Mouse (Mus musculus) left cerebral cortex, postnatal 10 days (tissue): ENCODE data around the gene Macrod1. TPM values are rescaled to one million over a fixed set of nuclear protein-coding genes. Genes with fewer than 3 reads are reported as not detected.
"Not testable (repeated sequence)": the region's sequence is repeated elsewhere in the genome, so short reads cannot be mapped to it uniquely, and the experiment has no call there.

Source experiments
- DNase-seq, 2 experiments: peaks; one replicate each; pipeline ENCODE4 v3.0.0; 2021 to 2022; ENCODE audit warnings: low spot score in 2 of 2, mixed read lengths in 1 of 2; ENCODE audit errors: extremely low spot score in 1 of 2
- intact Hi-C: fragments of 180-260 bp; cut with DNase I; formaldehyde crosslinking; loops from one replicate; pipeline ENCODE4 v1.15.1; 2025
- total RNA-seq, 2 experiments: library from RNA; stranded (reverse); gene quantifications; 2 replicates each; pipeline ENCODE4 v1.2.3; 2021

Macrod1 gene
- total RNA-seq, 2 experiments from 2014 or later = 8.0 to 8.9 TPM

- DNase-seq, intact Hi-C loops: not testable (repeated sequence)
Measured at GRCm38 (mm10) chr19:7053382-7053781, 3.2 kb upstream of the Macrod1 start.

GRCm38 (mm10) chr19:7054772-7055171, 1.8 kb upstream of the Macrod1 start:
- peak in 1 of 2 experiments; percentile 59 for DNase-seq
- intact Hi-C loops = no loop called here

- intact Hi-C loops = no loop called here
- no peak for DNase-seq
Measured at GRCm38 (mm10) chr19:7055173-7055572, 1.4 kb upstream of the Macrod1 start.

GRCm38 (mm10) chr19:7057126-7057721, 614 bp downstream of the Macrod1 start:
- intact Hi-C loops = no loop called here
- peak in 1 of 2 experiments; percentile 77 for DNase-seq

- peak in 1 of 2 experiments; percentile 88 for DNase-seq
- intact Hi-C loops = no loop called here
Measured at GRCm38 (mm10) chr19:7057722-7058207, 1.2 kb downstream of the Macrod1 start.

GRCm38 (mm10) chr19:7058541-7058940, 1.9 kb downstream of the Macrod1 start:
- intact Hi-C loops = no loop called here
- DNase-seq = no peak

GRCm38 (mm10) chr19:7062110-7062509, 5.5 kb downstream of the Macrod1 start:
- DNase-seq = no peak
- intact Hi-C loops = loop anchor here (5.0 to 10.0 kb wide), 2 partner anchors 280 to 353 kb away; partner anchors contain the start of genes 2700081O15Rik and Mark2

- intact Hi-C loops = loop anchor here (5.0 to 10.0 kb wide), 2 partner anchors 279 to 352 kb away; partner anchors contain the start of genes 2700081O15Rik and Mark2
Measured at GRCm38 (mm10) chr19:7062916-7063315, 6.3 kb downstream of the Macrod1 start.

GRCm38 (mm10) chr19:7064571-7064970, 8.0 kb downstream of the Macrod1 start:
- intact Hi-C loops = loop anchor here (5.0 to 10.0 kb wide), 2 partner anchors 278 to 350 kb away; partner anchors contain the start of genes 2700081O15Rik and Mark2
- peak; percentile 59 to 88 for DNase-seq

More at GRCm38 (mm10) chr19:7062916-7063315, 6.3 kb downstream of the Macrod1 start:
- DNase-seq = no peak

GRCm38 (mm10) chr19:7066034-7066827, 9.6 kb downstream of the Macrod1 start:
- intact Hi-C loops = loop anchor here (10.0 kb wide), 1 partner anchor 349 kb away; the partner anchor contains the start of gene 2700081O15Rik
- DNase-seq = peak in 1 of 2 experiments; percentile 83

GRCm38 (mm10) chr19:7066828-7067342, 10.3 kb downstream of the Macrod1 start:
- DNase-seq = no peak
- intact Hi-C loops = loop anchor here (10.0 kb wide), 1 partner anchor 348 kb away; the partner anchor contains the start of gene 2700081O15Rik

- no peak for DNase-seq
- intact Hi-C loops = loop anchor here (2.0 to 10.0 kb wide), 3 partner anchors 93 to 347 kb away; partner anchors contain the start of gene 2700081O15Rik
Measured at GRCm38 (mm10) chr19:7067344-7068050, 10.9 kb downstream of the Macrod1 start.

GRCm38 (mm10) chr19:7068136-7068535, 11.5 kb downstream of the Macrod1 start:
- peak; percentile 62 to 82 for DNase-seq
- intact Hi-C loops = loop anchor here (2.0 to 10.0 kb wide), 3 partner anchors 93 to 347 kb away; partner anchors contain the start of gene 2700081O15Rik

GRCm38 (mm10) chr19:7068661-7069531, 12.3 kb downstream of the Macrod1 start:
- DNase-seq = peak in 1 of 2 experiments; percentile 50

GRCm38 (mm10) chr19:7069781-7070763, 13.5 kb downstream of the Macrod1 start:
- intact Hi-C loops = loop anchor here (2.0 to 10.0 kb wide), 3 partner anchors 91 to 345 kb away; partner anchors contain the start of gene 2700081O15Rik
- DNase-seq = peak in 1 of 2 experiments; percentile 53

More at GRCm38 (mm10) chr19:7068661-7069531, 12.3 kb downstream of the Macrod1 start:
- intact Hi-C loops = loop anchor here (2.0 to 10.0 kb wide), 3 partner anchors 92 to 346 kb away; partner anchors contain the start of gene 2700081O15Rik

GRCm38 (mm10) chr19:7070775-7071174, 14.2 kb downstream of the Macrod1 start:
- intact Hi-C loops = no loop called here
- no peak for DNase-seq
